Mouse (Mus musculus) central nervous system, embryonic 18 days (tissue): ENCODE measurements around the gene Gm8897. TPM values are rescaled to one million over a fixed set of nuclear protein-coding genes. Genes with fewer than 3 reads are reported as not detected.

Experiments used
- polyA plus RNA-seq: library from polyadenylated mRNA; depleted of rRNA; stranded (reverse); fragments of >200 nt; gene quantifications from 2 replicates; pipeline ENCODE4 v1.2.3, GENCODE M21; 2012; rRNA removed

The Gm8897 gene
- not detected in 2 replicates for polyA plus RNA-seq

GRCm38 (mm10) chr5:11416118-11416517 lies at the start of gene Gm8897:
Gene Gm8897, plus strand, starts transcription at chr5:11416418.

Other genes with a start within 250 kb of the Gm8897 start
- not detected in 2 replicates for gene Gm5861, start 233.3 kb upstream of the Gm8897 start, polyA plus RNA-seq
- not detected in 2 replicates for gene Gm8890, start 160.4 kb upstream of the Gm8897 start, polyA plus RNA-seq
- not detected in 2 replicates for gene Speer1, start 74.9 kb upstream of the Gm8897 start, polyA plus RNA-seq
- not detected in 2 replicates for gene Gm8906, start 86.3 kb downstream of the Gm8897 start, polyA plus RNA-seq
- not detected in 2 replicates for gene Gm6460, start 178.5 kb downstream of the Gm8897 start, polyA plus RNA-seq